Mouse (Mus musculus): ENCODE data around the gene Prpf6. TPM values are rescaled to one million over a fixed set of nuclear protein-coding genes. Genes with fewer than 3 reads are reported as not detected.

Prpf6 gene
- polyA plus RNA-seq, 1 experiment from 2014 or later = 43.0 TPM

DNA sequence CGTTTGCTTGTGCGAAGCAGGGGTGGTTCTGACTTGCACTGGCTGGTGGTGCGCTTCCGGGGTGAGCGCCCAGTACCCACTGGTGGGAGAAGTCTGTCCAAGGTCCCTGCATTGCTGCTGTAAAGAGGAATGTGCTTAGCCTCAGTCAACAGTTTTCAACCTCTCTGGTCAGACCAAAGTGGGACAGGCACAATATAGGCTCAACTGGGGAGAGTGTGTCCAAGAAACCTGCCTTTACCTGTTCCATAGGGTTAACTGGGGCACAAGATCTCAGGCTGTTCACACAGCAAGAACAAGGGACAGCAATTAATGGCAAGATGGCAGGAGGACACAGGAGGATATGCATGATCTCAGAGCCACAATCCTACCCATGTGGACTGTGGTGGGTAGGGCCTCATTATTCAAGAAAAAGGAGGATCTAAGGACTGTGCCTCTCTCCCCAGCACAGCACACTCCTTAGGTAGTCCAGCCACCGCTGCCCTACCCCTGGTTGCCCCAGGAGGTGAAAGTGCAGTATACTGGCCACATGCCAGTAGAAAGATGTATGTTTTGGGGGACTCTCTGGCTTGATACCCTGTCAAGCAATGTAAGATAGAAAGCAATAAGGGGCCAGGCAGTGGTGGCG is 16.6 kb upstream of the Prpf6 start:
- Histone ChIP-seq H3K27me3 (ENCODE audit: control insufficient read depth, insufficient read depth, low read length) (no peaks in the 10 kb centered on the region), H3K4me2 (ENCODE audit: low read length) (no peak overlapping the region), H3K27ac (replicated peaks in 1 of 2; ENCODE audit: control insufficient read depth in 1 of 2, insufficient read depth in 1 of 2, low read depth in 2 of 2, low read length in 2 of 2) (no peak overlapping the region), H3K4me1 (ENCODE audit: control insufficient read depth in 2 of 2, insufficient read depth in 2 of 2, low read length in 2 of 2) (peaks cover 18 to 27% of the 10 kb centered on the region in 2 experiments), H3K9ac (ENCODE audit: low read length) (no peak overlapping the region), H3K4me3 (ENCODE audit: control insufficient read depth in 1 of 2, insufficient read depth in 1 of 2, low read depth in 1 of 2, low read length in 2 of 2) (no peak overlapping the region), H3K9me3 (ENCODE audit: control insufficient read depth, low read length) (no peaks in the 10 kb centered on the region), H3K36me3 (ENCODE audit: control insufficient read depth, insufficient read depth, low read length) (peaks cover 29% of the 10 kb centered on the region)
- 94% methylated on average over 7 of the region's 7 CpGs for whole genome bisulfite sequencing
- no peak for ATAC-seq (ENCODE audit: insufficient number of reproducible peaks, insufficient read depth, low FRiP score, low read depth)

DNA sequence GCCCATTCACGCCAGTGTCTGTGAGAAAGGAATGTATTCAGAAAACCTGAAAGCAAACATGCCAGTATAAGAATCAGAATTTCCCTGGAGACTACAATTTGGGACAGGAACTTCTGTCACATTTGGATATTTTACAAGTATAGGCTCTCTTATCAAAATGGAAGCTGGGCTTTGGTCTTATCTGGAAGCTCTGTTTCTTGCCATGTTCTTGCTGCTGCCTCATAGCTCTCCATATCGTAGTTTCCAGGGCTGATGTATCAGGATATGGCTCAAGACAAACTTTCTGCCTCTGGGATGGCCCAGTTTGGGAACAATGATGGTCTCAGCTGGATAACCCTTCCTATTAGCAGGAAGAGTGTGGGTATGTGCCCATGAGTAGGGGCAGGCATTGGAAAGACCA is 15.1 kb upstream of the Prpf6 start:
- Histone ChIP-seq H3K4me3 (ENCODE audit: control insufficient read depth in 1 of 2, insufficient read depth in 1 of 2, low read depth in 1 of 2, low read length in 2 of 2) (no peak overlapping the region), H3K27ac (replicated peaks in 1 of 2; ENCODE audit: control insufficient read depth in 1 of 2, insufficient read depth in 1 of 2, low read depth in 2 of 2, low read length in 2 of 2) (no peak overlapping the region), H3K27me3 (ENCODE audit: control insufficient read depth, insufficient read depth, low read length) (no peaks in the 10 kb centered on the region), H3K9ac (ENCODE audit: low read length) (no peak overlapping the region), H3K36me3 (ENCODE audit: control insufficient read depth, insufficient read depth, low read length) (peaks cover 26% of the 10 kb centered on the region), H3K4me2 (ENCODE audit: low read length) (no peak overlapping the region), H3K4me1 (ENCODE audit: control insufficient read depth in 2 of 2, insufficient read depth in 2 of 2, low read length in 2 of 2) (peaks cover 25 to 33% of the 10 kb centered on the region in 2 experiments), H3K9me3 (ENCODE audit: control insufficient read depth, low read length) (no peaks in the 10 kb centered on the region)
- 75% methylated on average over 2 of the region's 2 CpGs for WGBS
- no peak for ATAC-seq (ENCODE audit: insufficient number of reproducible peaks, insufficient read depth, low FRiP score, low read depth)

DNA sequence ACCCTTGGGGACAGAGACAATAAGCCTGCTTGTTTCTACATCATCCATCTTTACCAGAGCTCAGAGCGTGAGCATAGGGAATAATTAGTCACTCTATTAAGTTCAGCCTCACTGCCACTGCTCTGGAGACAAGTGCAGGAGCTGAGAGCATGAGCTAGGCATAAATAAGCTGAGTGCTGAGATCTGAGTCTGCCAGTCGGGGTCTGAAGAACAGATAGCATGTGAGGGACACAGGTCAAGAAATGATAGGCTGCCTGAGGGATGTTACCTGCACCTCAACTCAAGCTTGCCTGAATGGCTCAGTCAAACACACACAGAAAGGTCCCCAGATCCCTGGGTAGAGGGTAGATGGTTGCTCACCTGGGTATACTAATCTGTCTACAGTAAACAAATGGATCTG is 14.5 kb upstream of the Prpf6 start:
- Histone ChIP-seq H3K9ac (ENCODE audit: low read length) (no peak overlapping the region), H3K36me3 (ENCODE audit: control insufficient read depth, insufficient read depth, low read length) (peaks cover 26% of the 10 kb centered on the region), H3K27ac (replicated peaks in 1 of 2; ENCODE audit: control insufficient read depth in 1 of 2, insufficient read depth in 1 of 2, low read depth in 2 of 2, low read length in 2 of 2) (no peak overlapping the region), H3K4me1 (ENCODE audit: control insufficient read depth in 2 of 2, insufficient read depth in 2 of 2, low read length in 2 of 2) (peaks cover 25 to 35% of the 10 kb centered on the region in 2 experiments), H3K9me3 (ENCODE audit: control insufficient read depth, low read length) (no peaks in the 10 kb centered on the region), H3K4me3 (ENCODE audit: control insufficient read depth in 1 of 2, insufficient read depth in 1 of 2, low read depth in 1 of 2, low read length in 2 of 2) (no peak overlapping the region), H3K4me2 (ENCODE audit: low read length) (no peak overlapping the region), H3K27me3 (ENCODE audit: control insufficient read depth, insufficient read depth, low read length) (no peaks in the 10 kb centered on the region)
- WGBS = 63% methylated on average over 2 of the region's 2 CpGs
- ATAC-seq (ENCODE audit: insufficient number of reproducible peaks, insufficient read depth, low FRiP score, low read depth) = no peak

- Histone ChIP-seq H3K27ac (replicated peaks in 1 of 2; ENCODE audit: control insufficient read depth in 1 of 2, insufficient read depth in 1 of 2, low read depth in 2 of 2, low read length in 2 of 2) (peak overlapping the region in 1 of 2 experiments; percentile 20; a peak in 1 of 4 replicates), H3K27me3 (ENCODE audit: control insufficient read depth, insufficient read depth, low read length) (no peaks in the 10 kb centered on the region), H3K36me3 (ENCODE audit: control insufficient read depth, insufficient read depth, low read length) (peaks cover 20% of the 10 kb centered on the region), H3K4me3 (ENCODE audit: control insufficient read depth in 1 of 2, insufficient read depth in 1 of 2, low read depth in 1 of 2, low read length in 2 of 2) (no peak overlapping the region), H3K4me1 (ENCODE audit: control insufficient read depth in 2 of 2, insufficient read depth in 2 of 2, low read length in 2 of 2) (peaks cover 25 to 37% of the 10 kb centered on the region in 2 experiments), H3K9ac (ENCODE audit: low read length) (peak overlapping the region; percentile 34; the same call in 1 of the 2 replicates), H3K4me2 (ENCODE audit: low read length) (peak overlapping the region; percentile 15; the same call in 1 of the 2 replicates), H3K9me3 (ENCODE audit: control insufficient read depth, low read length) (no peaks in the 10 kb centered on the region)
- no peak for ATAC-seq (ENCODE audit: insufficient number of reproducible peaks, insufficient read depth, low FRiP score, low read depth)
- WGBS = 43% methylated on average over 7 of the region's 7 CpGs
Measured at GRCm38 (mm10) chr2:181577981-181578581, 13.6 kb upstream of the Prpf6 start.

- Histone ChIP-seq H3K4me1 (ENCODE audit: control insufficient read depth in 2 of 2, insufficient read depth in 2 of 2, low read length in 2 of 2) (peaks cover 25 to 37% of the 10 kb centered on the region in 2 experiments), H3K4me3 (ENCODE audit: control insufficient read depth in 1 of 2, insufficient read depth in 1 of 2, low read depth in 1 of 2, low read length in 2 of 2) (no peak overlapping the region), H3K27ac (replicated peaks in 1 of 2; ENCODE audit: control insufficient read depth in 1 of 2, insufficient read depth in 1 of 2, low read depth in 2 of 2, low read length in 2 of 2) (peak overlapping the region; percentile 20 to 25; a peak in 3 of 4 replicates), H3K4me2 (ENCODE audit: low read length) (peak overlapping the region; percentile 15; the same call in 1 of the 2 replicates), H3K36me3 (ENCODE audit: control insufficient read depth, insufficient read depth, low read length) (peaks cover 19% of the 10 kb centered on the region), H3K9ac (ENCODE audit: low read length) (peak overlapping the region; percentile 47), H3K27me3 (ENCODE audit: control insufficient read depth, insufficient read depth, low read length) (no peaks in the 10 kb centered on the region), H3K9me3 (ENCODE audit: control insufficient read depth, low read length) (no peaks in the 10 kb centered on the region)
- no peak for ATAC-seq (ENCODE audit: insufficient number of reproducible peaks, insufficient read depth, low FRiP score, low read depth)
- WGBS = 34% methylated on average over 5 of the region's 5 CpGs
Measured at GRCm38 (mm10) chr2:181578790-181579618, 12.7 kb upstream of the Prpf6 start.

DNA sequence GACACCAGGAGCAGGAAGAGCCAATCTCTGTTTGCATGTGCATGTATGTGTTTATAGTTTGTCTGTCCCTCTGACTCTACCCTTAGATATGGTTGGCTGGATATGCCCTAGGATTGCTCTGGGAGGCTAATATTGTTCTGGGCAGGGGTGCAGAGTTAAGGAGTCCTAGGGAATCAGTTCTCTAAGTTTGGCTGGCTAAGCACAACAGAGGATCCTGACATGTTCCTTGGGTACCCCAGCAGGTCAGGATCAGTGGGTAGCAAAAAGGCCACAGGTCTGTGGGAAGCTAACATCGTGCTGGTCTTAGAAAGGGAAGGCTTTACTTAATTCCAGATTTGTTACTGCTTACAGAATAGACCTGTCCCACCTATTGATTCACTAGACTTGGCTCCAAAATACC is 12.0 kb upstream of the Prpf6 start:
- H3K9me3 ChIP-seq (ENCODE audit: control insufficient read depth, low read length) = no peaks in the 10 kb centered on the region
- no peaks in the 10 kb centered on the region for H3K27me3 ChIP-seq (ENCODE audit: control insufficient read depth, insufficient read depth, low read length)
- no peak overlapping the region; the same call in 1 of the 2 replicates for H3K4me2 ChIP-seq (ENCODE audit: low read length)
- no peak overlapping the region for H3K27ac ChIP-seq (replicated peaks in 1 of 2; ENCODE audit: control insufficient read depth in 1 of 2, insufficient read depth in 1 of 2, low read depth in 2 of 2, low read length in 2 of 2)
- 89% methylated on average over 1 of the region's 1 CpGs for WGBS
- ATAC-seq (ENCODE audit: insufficient number of reproducible peaks, insufficient read depth, low FRiP score, low read depth) = no peak
- no peak overlapping the region for H3K9ac ChIP-seq (ENCODE audit: low read length)
- H3K4me1 ChIP-seq (ENCODE audit: control insufficient read depth in 2 of 2, insufficient read depth in 2 of 2, low read length in 2 of 2) = peaks cover 25 to 37% of the 10 kb centered on the region in 2 experiments
- peaks cover 19% of the 10 kb centered on the region for H3K36me3 ChIP-seq (ENCODE audit: control insufficient read depth, insufficient read depth, low read length)
- H3K4me3 ChIP-seq (ENCODE audit: control insufficient read depth in 1 of 2, insufficient read depth in 1 of 2, low read depth in 1 of 2, low read length in 2 of 2) = no peak overlapping the region

- Histone ChIP-seq H3K9ac (ENCODE audit: low read length) (peak overlapping the region; percentile 94), H3K4me1 (ENCODE audit: control insufficient read depth in 2 of 2, insufficient read depth in 2 of 2, low read length in 2 of 2) (peaks cover 25 to 37% of the 10 kb centered on the region in 2 experiments), H3K4me2 (ENCODE audit: low read length) (peak overlapping the region; percentile 92), H3K36me3 (ENCODE audit: control insufficient read depth, insufficient read depth, low read length) (peaks cover 23% of the 10 kb centered on the region), H3K4me3 (ENCODE audit: control insufficient read depth in 1 of 2, insufficient read depth in 1 of 2, low read depth in 1 of 2, low read length in 2 of 2) (peak overlapping the region; percentile 84 to 90), H3K9me3 (ENCODE audit: control insufficient read depth, low read length) (no peaks in the 10 kb centered on the region), H3K27ac (replicated peaks in 1 of 2; ENCODE audit: control insufficient read depth in 1 of 2, insufficient read depth in 1 of 2, low read depth in 2 of 2, low read length in 2 of 2) (peak overlapping the region; percentile 79 to 95; a peak in 3 of 4 replicates), H3K27me3 (ENCODE audit: control insufficient read depth, insufficient read depth, low read length) (no peaks in the 10 kb centered on the region)
- 63% methylated on average over 5 of the region's 5 CpGs for WGBS
- no peak for ATAC-seq (ENCODE audit: insufficient number of reproducible peaks, insufficient read depth, low FRiP score, low read depth)
Measured at GRCm38 (mm10) chr2:181580131-181580772, 11.4 kb upstream of the Prpf6 start.
